Mouse (Mus musculus): ENCODE data around the gene Slc44a5. TPM values are rescaled to one million over a fixed set of nuclear protein-coding genes. Genes with fewer than 3 reads are reported as not detected.

Gene Slc44a5
- polyA plus RNA-seq, 1 experiment from 2014 or later = 0.39 TPM

DNA sequence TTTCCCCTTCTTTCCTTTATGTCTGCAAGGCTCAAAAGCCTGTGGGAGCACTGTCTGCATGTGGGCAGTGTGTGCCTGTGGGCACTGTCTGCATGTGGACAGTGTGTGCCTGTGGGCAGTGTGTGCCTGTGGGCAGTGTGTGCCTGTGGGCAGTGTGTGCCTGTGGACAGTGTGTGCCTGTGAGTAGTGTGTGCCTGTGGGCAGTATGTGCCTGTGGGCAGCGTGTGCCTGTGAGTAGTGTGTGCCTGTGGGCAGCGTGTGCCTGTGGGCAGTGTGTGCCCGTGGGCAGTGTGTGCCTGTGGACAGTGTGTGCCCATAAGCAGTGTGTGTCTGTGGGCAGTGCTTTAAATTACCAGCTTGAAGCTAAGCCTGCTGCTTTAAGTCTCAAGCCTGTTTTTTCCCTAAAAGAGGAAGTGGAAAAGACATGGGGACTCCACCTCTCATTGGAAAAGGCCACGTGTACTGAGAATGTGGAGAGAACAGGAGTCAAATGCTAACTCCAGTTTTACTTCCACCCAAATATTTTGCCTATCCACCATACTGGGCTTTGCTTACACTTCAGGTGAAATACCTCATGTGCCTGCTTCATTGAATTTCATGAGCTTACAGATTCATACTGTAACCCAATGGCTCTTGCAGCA, 315.3 kb downstream of the Slc44a5 start:
- Histone ChIP-seq H3K27ac (no peak overlapping the region), H3K27me3 (ENCODE audit: insufficient read depth, low read length) (no peaks in the 10 kb centered on the region), H3K36me3 (ENCODE audit: insufficient read depth, low read length) (no peaks in the 10 kb centered on the region), H3K9me3 (replicated peaks; ENCODE audit: low read length) (no peaks in the 10 kb centered on the region), H3K4me1 (replicated peaks; ENCODE audit: insufficient read depth, low read length) (no peaks in the 10 kb centered on the region), H3K9ac (ENCODE audit: low read depth, low read length) (no peak overlapping the region), H3K4me2 (ENCODE audit: low read length) (no peak overlapping the region), H3K4me3 (replicated peaks; ENCODE audit: low read depth, low read length) (no peak overlapping the region)
- DNase-seq (ENCODE audit: low spot score) (no peak), ATAC-seq (replicated peaks; ENCODE audit: low FRiP score, low read depth) (no peak)
- no peak for TF ChIP-seq CTCF (IDR thresholded peaks at IDR 0.05; ENCODE audit: low read depth)
- 81% methylated on average over 4 of the region's 4 CpGs for WGBS

DNA sequence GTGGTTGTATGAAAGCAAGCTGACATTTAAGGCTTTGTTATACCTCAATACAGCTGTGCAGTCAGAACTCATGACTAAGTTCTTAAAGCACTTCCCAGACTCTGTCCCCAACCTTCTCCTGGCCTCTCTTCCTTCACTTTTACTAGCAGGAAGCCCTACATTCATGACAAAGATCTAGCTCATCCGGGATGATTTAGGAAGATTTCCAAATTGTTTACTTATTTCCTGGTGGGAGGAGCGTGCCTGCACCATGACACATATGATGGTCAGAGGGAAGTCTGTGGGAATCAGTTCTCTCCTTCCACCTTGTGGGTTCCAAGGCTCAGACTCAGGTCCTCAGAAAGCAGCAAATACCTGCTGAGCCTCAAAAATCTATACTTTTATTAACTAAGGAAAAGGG, 317.1 kb downstream of the Slc44a5 start:
- WGBS = 55% methylated on average over 2 of the region's 2 CpGs
- no peaks in the 10 kb centered on the region for H3K4me1 ChIP-seq (replicated peaks; ENCODE audit: insufficient read depth, low read length)
- no peak overlapping the region for H3K27ac ChIP-seq
- no peak for ATAC-seq (replicated peaks; ENCODE audit: low FRiP score, low read depth)
- no peak overlapping the region for H3K4me2 ChIP-seq (ENCODE audit: low read length)
- DNase-seq (ENCODE audit: low spot score) = no peak
- H3K27me3 ChIP-seq (ENCODE audit: insufficient read depth, low read length) = no peaks in the 10 kb centered on the region
- H3K9me3 ChIP-seq (replicated peaks; ENCODE audit: low read length) = no peaks in the 10 kb centered on the region
- H3K36me3 ChIP-seq (ENCODE audit: insufficient read depth, low read length) = no peaks in the 10 kb centered on the region
- TF ChIP-seq CTCF (IDR thresholded peaks at IDR 0.05; ENCODE audit: low read depth) = no peak
- H3K4me3 ChIP-seq (replicated peaks; ENCODE audit: low read depth, low read length) = no peak overlapping the region
- H3K9ac ChIP-seq (ENCODE audit: low read depth, low read length) = no peak overlapping the region

- Histone ChIP-seq H3K27ac (no peak overlapping the region), H3K9me3 (replicated peaks; ENCODE audit: low read length) (no peaks in the 10 kb centered on the region), H3K4me3 (replicated peaks; ENCODE audit: low read depth, low read length) (no peak overlapping the region), H3K4me1 (replicated peaks; ENCODE audit: insufficient read depth, low read length) (no peaks in the 10 kb centered on the region), H3K27me3 (ENCODE audit: insufficient read depth, low read length) (no peaks in the 10 kb centered on the region), H3K9ac (ENCODE audit: low read depth, low read length) (no peak overlapping the region), H3K36me3 (ENCODE audit: insufficient read depth, low read length) (no peaks in the 10 kb centered on the region), H3K4me2 (ENCODE audit: low read length) (no peak overlapping the region)
- ATAC-seq (replicated peaks; ENCODE audit: low FRiP score, low read depth) (no peak), DNase-seq (ENCODE audit: low spot score) (no peak)
- 83% methylated on average over 5 of the region's 5 CpGs for WGBS
- no peak for TF ChIP-seq CTCF (IDR thresholded peaks at IDR 0.05; ENCODE audit: low read depth)
Observed at GRCm38 (mm10) chr3:154292126-154292525, 318.9 kb downstream of the Slc44a5 start.

- no peaks in the 10 kb centered on the region for H3K27me3 ChIP-seq (ENCODE audit: insufficient read depth, low read length)
- TF ChIP-seq CTCF (IDR thresholded peaks at IDR 0.05; ENCODE audit: low read depth) = no peak
- no peak overlapping the region for H3K27ac ChIP-seq
- H3K4me1 ChIP-seq (replicated peaks; ENCODE audit: insufficient read depth, low read length) = no peaks in the 10 kb centered on the region
- DNase-seq (ENCODE audit: low spot score) = no peak
- H3K4me2 ChIP-seq (ENCODE audit: low read length) = no peak overlapping the region
- no peak overlapping the region for H3K4me3 ChIP-seq (replicated peaks; ENCODE audit: low read depth, low read length)
- WGBS = 72% methylated on average over 9 of the region's 9 CpGs
- H3K9ac ChIP-seq (ENCODE audit: low read depth, low read length) = no peak overlapping the region
- no peaks in the 10 kb centered on the region for H3K36me3 ChIP-seq (ENCODE audit: insufficient read depth, low read length)
- no peak for ATAC-seq (replicated peaks; ENCODE audit: low FRiP score, low read depth)
- no peaks in the 10 kb centered on the region for H3K9me3 ChIP-seq (replicated peaks; ENCODE audit: low read length)
Observed at GRCm38 (mm10) chr3:154293839-154294490, 320.7 kb downstream of the Slc44a5 start.

- Histone ChIP-seq H3K4me3 (replicated peaks; ENCODE audit: low read depth, low read length) (no peak overlapping the region), H3K9ac (ENCODE audit: low read depth, low read length) (no peak overlapping the region), H3K4me1 (replicated peaks; ENCODE audit: insufficient read depth, low read length) (no peaks in the 10 kb centered on the region), H3K4me2 (ENCODE audit: low read length) (no peak overlapping the region), H3K27ac (no peak overlapping the region), H3K36me3 (ENCODE audit: insufficient read depth, low read length) (no peaks in the 10 kb centered on the region), H3K27me3 (ENCODE audit: insufficient read depth, low read length) (no peaks in the 10 kb centered on the region), H3K9me3 (replicated peaks; ENCODE audit: low read length) (no peaks in the 10 kb centered on the region)
- 92% methylated on average over 17 of the region's 17 CpGs for WGBS
- no peak for TF ChIP-seq CTCF (IDR thresholded peaks at IDR 0.05; ENCODE audit: low read depth)
- DNase-seq (ENCODE audit: low spot score) (no peak), ATAC-seq (replicated peaks; ENCODE audit: low FRiP score, low read depth) (no peak)
Observed at GRCm38 (mm10) chr3:154294924-154295834, 321.9 kb downstream of the Slc44a5 start.

DNA sequence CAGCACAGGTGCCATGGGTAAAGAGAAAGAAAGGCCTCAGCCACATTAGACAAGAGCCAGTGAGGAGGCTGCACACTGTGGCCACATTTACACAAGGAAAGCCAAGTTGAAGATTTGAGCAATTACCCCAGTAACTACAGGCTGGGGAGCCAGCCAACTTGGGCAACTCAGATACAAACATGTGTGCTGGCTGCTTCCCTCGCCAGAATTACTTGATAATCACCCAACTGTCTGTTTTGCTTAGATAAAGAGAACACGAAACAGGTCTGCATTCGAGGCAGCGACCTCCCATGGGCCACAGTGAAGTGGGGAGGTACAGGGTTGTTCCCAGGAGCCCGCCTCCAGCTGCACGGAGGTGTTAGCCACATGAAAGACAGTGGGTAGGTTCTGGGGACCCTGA, 324.3 kb downstream of the Slc44a5 start:
- Histone ChIP-seq H3K4me3 (replicated peaks; ENCODE audit: low read depth, low read length) (no peak overlapping the region), H3K4me1 (replicated peaks; ENCODE audit: insufficient read depth, low read length) (no peaks in the 10 kb centered on the region), H3K27ac (no peak overlapping the region), H3K27me3 (ENCODE audit: insufficient read depth, low read length) (no peaks in the 10 kb centered on the region), H3K9ac (ENCODE audit: low read depth, low read length) (no peak overlapping the region), H3K4me2 (ENCODE audit: low read length) (no peak overlapping the region), H3K9me3 (replicated peaks; ENCODE audit: low read length) (no peaks in the 10 kb centered on the region), H3K36me3 (ENCODE audit: insufficient read depth, low read length) (no peaks in the 10 kb centered on the region)
- TF ChIP-seq CTCF (IDR thresholded peaks at IDR 0.05; ENCODE audit: low read depth) = no peak
- WGBS = 56% methylated on average over 6 of the region's 6 CpGs
- ATAC-seq (replicated peaks; ENCODE audit: low FRiP score, low read depth) = no peak
- DNase-seq (ENCODE audit: low spot score) = no peak

All from kidney, postnatal 0 days (tissue).